Mouse (Mus musculus) stomach, embryonic 15.5 days (tissue): ENCODE results near the gene Snrnp27. TPM values are rescaled to one million over a fixed set of nuclear protein-coding genes. Genes with fewer than 3 reads are reported as not detected.
A peak's percentile ranks its signal among the peaks of the same experiment; 100 is the strongest.

Experiments
- ATAC-seq: fragments of 200-750 bp; cut with Nextera tagmentation; 2 replicates; pipeline ENCODE4 v1.8.0; 2017; ENCODE audit warnings: low read depth, moderate number of reproducible peaks, moderate TSS enrichment; ENCODE audit not compliant: insufficient read depth, low FRiP score
- H3K27ac ChIP-seq: fragments of 300-500 bp; sonication (generic); 2 replicates; pipeline ENCODE4 v1.5.1; 2015; ENCODE audit warnings: mild to moderate bottlenecking, inconsistent platforms
- H3K27me3 ChIP-seq: fragments of 300-500 bp; sonication (generic); replicated peaks from 2 replicates; pipeline ENCODE4 v1.6.1; 2015; ENCODE audit warnings: inconsistent platforms
- H3K36me3 ChIP-seq: fragments of 300-500 bp; sonication (generic); 2 replicates; pipeline ENCODE4 v1.6.1; 2015; ENCODE audit warnings: inconsistent platforms
- H3K4me1 ChIP-seq: fragments of 300-500 bp; sonication (generic); 2 replicates; pipeline ENCODE4 v1.6.1; 2015; ENCODE audit warnings: inconsistent platforms
- H3K4me2 ChIP-seq: fragments of 300-500 bp; sonication (generic); 2 replicates; pipeline ENCODE4 v1.6.1; 2015; ENCODE audit warnings: mild to moderate bottlenecking, inconsistent platforms
- H3K4me3 ChIP-seq: fragments of 300-500 bp; sonication (generic); replicated peaks from 2 replicates; pipeline ENCODE4 v1.5.1; 2015; ENCODE audit warnings: inconsistent platforms
- H3K9ac ChIP-seq: fragments of 300-500 bp; sonication (generic); 2 replicates; pipeline ENCODE4 v1.6.1; 2015; ENCODE audit warnings: inconsistent platforms
- H3K9me3 ChIP-seq: fragments of 300-500 bp; sonication (generic); 2 replicates; pipeline ENCODE4 v1.6.1; 2016; ENCODE audit warnings: inconsistent platforms
- WGBS: fragments of 180-500 bp; shearing (Covaris S2); methylation state at CpG from one replicate; pipeline ENCODE4 v1.1.7; 2015; 5-methylcytosine and 5-hydroxymethylcytosine counted together
- polyA plus RNA-seq: library from polyadenylated mRNA; unstranded; fragments of >200 nt; fragmentation: Nextera tagmentation; extraction: Ambion mirVana; gene quantifications from 2 replicates; pipeline ENCODE4 v1.2.1, GENCODE M21; 2015

The Snrnp27 gene
- 108 and 115 TPM in 2 replicates for polyA plus RNA-seq

- Histone ChIP-seq H3K4me2 (peak within 1 kb of the TSS; percentile 78), H3K9ac (peak within 1 kb of the TSS; percentile 76), H3K4me3 (peak within 1 kb of the TSS; percentile 89), H3K4me1 (no peaks in the 10 kb centered on the region), H3K36me3 (peaks cover 26% of the 10 kb centered on the region), H3K27me3 (no peaks in the 10 kb centered on the region), H3K9me3 (no peaks in the 10 kb centered on the region), H3K27ac (peak within 1 kb of the TSS; percentile 71)
- WGBS = 4% methylated on average over 36 of the region's 36 CpGs
- peak; percentile 93 for ATAC-seq
Observed at GRCm38 (mm10) chr6:86683872-86684654, at the start of gene Snrnp27. TSS of gene Snrnp27 (minus strand) at chr6:86684522.

- Histone ChIP-seq H3K4me1 (0 out of 2 replicates have a peak, but pooled peaks cover 6% of the 10 kb centered on the region), H3K9me3 (no peaks in the 10 kb centered on the region), H3K9ac (peak within 1 kb of the TSS; percentile 82), H3K27me3 (no peaks in the 10 kb centered on the region), H3K4me3 (peak within 1 kb of the TSS; percentile 91), H3K27ac (peak within 1 kb of the TSS; percentile 68), H3K4me2 (peak within 1 kb of the TSS; percentile 98), H3K36me3 (no peaks in the 10 kb centered on the region)
- WGBS = under 1% methylated on average over 59 of the region's 59 CpGs
- ATAC-seq = peak; percentile 97
Observed at GRCm38 (mm10) chr6:86733183-86733876, 49.0 kb upstream of the Snrnp27 start, which contains the start of gene Gmcl1. TSS of gene Gmcl1 (minus strand) at chr6:86733383.

- Histone ChIP-seq H3K4me3 (peak overlapping the region; percentile 91), H3K4me1 (0 out of 2 replicates have a peak, but pooled peaks cover 6% of the 10 kb centered on the region), H3K27ac (peak overlapping the region; percentile 55), H3K4me2 (peak overlapping the region; percentile 98), H3K36me3 (no peaks in the 10 kb centered on the region), H3K27me3 (no peaks in the 10 kb centered on the region), H3K9ac (peak overlapping the region; percentile 82), H3K9me3 (no peaks in the 10 kb centered on the region)
- ATAC-seq = peak; percentile 33; the same call in 1 of the 2 replicates
- under 1% methylated on average over 62 of the region's 62 CpGs for WGBS
Observed at GRCm38 (mm10) chr6:86732276-86733173, 48.2 kb upstream of the Snrnp27 start.

GRCm38 (mm10) chr6:86728711-86729110 lies 44.4 kb upstream of the Snrnp27 start:
- 92% methylated on average over 5 of the region's 5 CpGs for WGBS
- Histone ChIP-seq H3K36me3 (no peaks in the 10 kb centered on the region), H3K27me3 (no peaks in the 10 kb centered on the region), H3K9ac (no peak overlapping the region), H3K9me3 (no peaks in the 10 kb centered on the region), H3K4me2 (no peak overlapping the region), H3K4me1 (0 out of 2 replicates have a peak, but pooled peaks cover 6% of the 10 kb centered on the region), H3K4me3 (no peak overlapping the region), H3K27ac (no peak overlapping the region)
- ATAC-seq = no peak

- H3K4me3 ChIP-seq = no peak overlapping the region
- 0 out of 2 replicates have a peak, but pooled peaks cover 6% of the 10 kb centered on the region for H3K36me3 ChIP-seq
- no peak overlapping the region for H3K4me2 ChIP-seq
- WGBS = 84% methylated on average over 3 of the region's 3 CpGs
- H3K27me3 ChIP-seq = no peaks in the 10 kb centered on the region
- no peaks in the 10 kb centered on the region for H3K4me1 ChIP-seq
- ATAC-seq = no peak
- H3K27ac ChIP-seq = no peak overlapping the region
- no peaks in the 10 kb centered on the region for H3K9me3 ChIP-seq
- H3K9ac ChIP-seq = no peak overlapping the region
Observed at GRCm38 (mm10) chr6:86721977-86722376, 37.7 kb upstream of the Snrnp27 start.

GRCm38 (mm10) chr6:86708072-86708774 lies 23.9 kb upstream of the Snrnp27 start:
- Histone ChIP-seq H3K27me3 (no peaks in the 10 kb centered on the region), H3K4me3 (no peak overlapping the region), H3K27ac (no peak overlapping the region), H3K9ac (no peak overlapping the region), H3K9me3 (no peaks in the 10 kb centered on the region), H3K4me1 (no peaks in the 10 kb centered on the region), H3K36me3 (peaks cover 18% of the 10 kb centered on the region), H3K4me2 (no peak overlapping the region)
- WGBS = 77% methylated on average over 4 of the region's 4 CpGs
- ATAC-seq = no peak

GRCm38 (mm10) chr6:86702577-86702976 lies 18.3 kb upstream of the Snrnp27 start:
- H3K9ac ChIP-seq = no peak overlapping the region
- H3K36me3 ChIP-seq = peaks cover 41% of the 10 kb centered on the region; the same call in 1 of the 2 replicates
- WGBS = 80% methylated on average over 9 of the region's 9 CpGs
- H3K27ac ChIP-seq = no peak overlapping the region
- no peaks in the 10 kb centered on the region for H3K27me3 ChIP-seq
- no peak for ATAC-seq
- H3K4me3 ChIP-seq = no peak overlapping the region
- H3K4me2 ChIP-seq = no peak overlapping the region
- no peaks in the 10 kb centered on the region for H3K9me3 ChIP-seq
- H3K4me1 ChIP-seq = no peaks in the 10 kb centered on the region

GRCm38 (mm10) chr6:86697903-86698302 lies 13.6 kb upstream of the Snrnp27 start:
- no peaks in the 10 kb centered on the region for H3K4me1 ChIP-seq
- no peak overlapping the region for H3K9ac ChIP-seq
- H3K27me3 ChIP-seq = no peaks in the 10 kb centered on the region
- H3K36me3 ChIP-seq = peaks cover 41% of the 10 kb centered on the region
- H3K4me2 ChIP-seq = no peak overlapping the region
- no peak for ATAC-seq
- H3K9me3 ChIP-seq = no peaks in the 10 kb centered on the region
- H3K4me3 ChIP-seq = no peak overlapping the region
- no peak overlapping the region for H3K27ac ChIP-seq
- 76% methylated on average over 6 of the region's 6 CpGs for WGBS

- H3K27me3 ChIP-seq = no peaks in the 10 kb centered on the region
- peaks cover 35% of the 10 kb centered on the region for H3K36me3 ChIP-seq
- H3K4me3 ChIP-seq = no peak overlapping the region
- H3K9ac ChIP-seq = no peak overlapping the region
- ATAC-seq = no peak
- H3K9me3 ChIP-seq = no peaks in the 10 kb centered on the region
- 86% methylated on average over 10 of the region's 10 CpGs for WGBS
- H3K4me2 ChIP-seq = no peak overlapping the region
- H3K4me1 ChIP-seq = no peaks in the 10 kb centered on the region
- H3K27ac ChIP-seq = no peak overlapping the region
Observed at GRCm38 (mm10) chr6:86696213-86696612, 11.9 kb upstream of the Snrnp27 start.

- Histone ChIP-seq H3K9me3 (no peaks in the 10 kb centered on the region), H3K4me3 (no peak overlapping the region), H3K4me2 (no peak overlapping the region), H3K36me3 (peaks cover 28% of the 10 kb centered on the region), H3K27ac (no peak overlapping the region), H3K27me3 (no peaks in the 10 kb centered on the region), H3K4me1 (no peaks in the 10 kb centered on the region), H3K9ac (no peak overlapping the region)
- no peak for ATAC-seq
Observed at GRCm38 (mm10) chr6:86694465-86694864, 10.1 kb upstream of the Snrnp27 start.

GRCm38 (mm10) chr6:86689671-86690070 lies 5.3 kb upstream of the Snrnp27 start:
- WGBS = 84% methylated on average over 3 of the region's 3 CpGs
- H3K4me2 ChIP-seq = no peak overlapping the region
- H3K4me3 ChIP-seq = no peak overlapping the region
- H3K9ac ChIP-seq = no peak overlapping the region
- peaks cover 6% of the 10 kb centered on the region; the same call in 1 of the 2 replicates for H3K36me3 ChIP-seq
- no peak overlapping the region for H3K27ac ChIP-seq
- H3K4me1 ChIP-seq = no peaks in the 10 kb centered on the region
- no peaks in the 10 kb centered on the region for H3K9me3 ChIP-seq
- H3K27me3 ChIP-seq = no peaks in the 10 kb centered on the region
- no peak for ATAC-seq
